Mouse (Mus musculus): Measurements from ENCODE around the gene Tmem14a.
"Not testable (repeated sequence)": the region's sequence is repeated elsewhere in the genome, so short reads cannot be mapped to it uniquely, and the experiment has no call there.

Gene Tmem14a

GRCm38 (mm10) chr1:21218489-21218919, at the start of gene Tmem14a:
Tmem14a (plus strand) TSS chr1:21218575.
- DNase-seq (ENCODE audit: extremely low spot score, low spot score) = peak; percentile 89

- DNase-seq (ENCODE audit: extremely low spot score, low spot score) = no peak
Measured at GRCm38 (mm10) chr1:21185196-21185595, 33.2 kb upstream of the Tmem14a start.

DNA sequence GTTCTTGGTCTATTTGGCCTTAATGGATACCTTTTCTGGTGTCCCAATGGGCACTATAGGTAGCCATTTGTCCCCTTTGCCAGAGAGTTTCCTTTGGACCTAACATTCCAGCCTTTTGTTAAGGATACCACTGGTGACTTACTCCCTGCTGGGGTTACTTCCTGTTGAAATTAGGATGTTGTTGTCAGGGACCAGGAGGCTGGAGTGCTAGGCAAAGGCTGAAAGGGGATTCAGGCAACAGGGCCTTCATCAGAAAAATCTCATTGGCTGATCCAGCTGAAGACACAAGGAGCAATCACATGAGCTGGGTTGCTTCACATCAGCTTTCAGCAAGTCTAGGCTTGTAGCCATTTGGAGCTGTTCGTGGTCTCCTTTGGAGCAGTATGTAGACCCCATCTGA, 12.1 kb upstream of the Tmem14a start:
- no peak for DNase-seq (ENCODE audit: extremely low spot score, low spot score)

DNA sequence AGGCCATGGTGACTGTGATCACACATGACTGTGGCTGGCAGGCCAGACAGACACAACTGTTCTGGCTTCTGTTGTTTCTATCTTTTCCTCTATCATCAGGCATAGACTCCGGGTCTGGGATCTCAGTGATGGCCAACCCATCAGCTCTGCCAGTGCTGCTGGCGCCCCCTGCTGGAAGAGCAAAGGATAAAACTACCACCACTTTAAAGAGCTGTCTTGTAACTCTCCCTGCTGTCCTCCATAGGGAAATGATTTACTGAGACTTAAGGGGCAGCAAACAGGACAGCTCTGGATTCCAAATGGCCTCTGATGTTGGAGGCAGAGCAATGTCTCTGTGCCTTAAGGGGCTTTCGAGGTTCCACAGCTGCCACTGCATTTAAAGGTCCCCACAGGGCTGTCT, 4.8 kb upstream of the Tmem14a start:
- DNase-seq (ENCODE audit: extremely low spot score, low spot score) = not testable (repeated sequence)

GRCm38 (mm10) chr1:21213991-21214692, 4.2 kb upstream of the Tmem14a start:
- not testable (repeated sequence) for DNase-seq (ENCODE audit: extremely low spot score, low spot score)

GRCm38 (mm10) chr1:21227756-21228395, 9.5 kb downstream of the Tmem14a start:
- DNase-seq (ENCODE audit: extremely low spot score, low spot score) = no peak

DNA sequence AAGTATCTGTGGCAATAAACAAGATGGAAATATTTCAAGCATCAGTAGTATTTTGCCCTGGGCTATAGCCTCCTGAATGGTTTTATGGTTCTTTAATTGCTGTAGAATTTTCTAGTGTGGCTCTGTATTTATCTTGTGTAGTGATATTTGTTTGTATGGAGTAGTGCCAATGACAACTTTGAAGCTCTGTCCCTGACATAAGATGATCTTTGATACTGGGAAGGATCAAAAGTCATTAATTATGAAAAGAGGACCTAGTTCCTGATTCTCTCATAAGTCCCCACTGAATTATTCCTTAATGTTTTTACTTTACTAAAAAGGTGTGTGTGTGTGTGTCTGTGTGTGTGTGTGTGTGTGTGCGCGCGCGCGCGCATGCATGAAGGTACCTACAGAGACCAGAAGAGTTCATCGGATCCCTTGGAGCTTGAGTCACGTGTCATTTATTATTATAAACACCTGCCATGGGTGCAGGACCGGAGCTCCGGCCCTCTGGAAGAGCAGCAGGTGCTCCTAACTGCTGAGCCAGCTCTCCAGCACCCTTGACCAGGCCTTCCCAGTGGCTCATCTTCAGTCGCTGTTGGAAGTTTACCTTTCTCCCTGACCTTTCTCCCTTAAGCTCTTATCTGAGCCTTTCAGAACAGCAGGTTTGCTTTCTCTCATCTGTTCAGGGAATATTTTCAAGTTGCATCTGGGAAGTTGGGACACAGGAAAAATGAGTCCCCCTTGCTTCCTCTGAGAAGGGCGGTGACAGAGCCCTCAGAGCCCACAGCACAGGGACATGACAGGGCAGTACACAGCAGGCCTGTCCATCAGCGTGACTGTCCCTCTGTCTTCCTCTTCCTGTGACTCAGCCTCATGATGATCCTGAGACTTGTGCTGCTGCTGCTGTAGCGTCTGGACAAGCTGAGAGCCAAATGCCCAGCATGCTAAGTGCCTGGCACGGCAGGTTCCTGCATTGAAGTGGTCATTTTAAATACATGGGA, 10.7 kb downstream of the Tmem14a start:
- DNase-seq (ENCODE audit: extremely low spot score, low spot score) = not testable (repeated sequence)

GRCm38 (mm10) chr1:21230376-21230775, 12.0 kb downstream of the Tmem14a start:
- DNase-seq (ENCODE audit: extremely low spot score, low spot score) = no peak

DNA sequence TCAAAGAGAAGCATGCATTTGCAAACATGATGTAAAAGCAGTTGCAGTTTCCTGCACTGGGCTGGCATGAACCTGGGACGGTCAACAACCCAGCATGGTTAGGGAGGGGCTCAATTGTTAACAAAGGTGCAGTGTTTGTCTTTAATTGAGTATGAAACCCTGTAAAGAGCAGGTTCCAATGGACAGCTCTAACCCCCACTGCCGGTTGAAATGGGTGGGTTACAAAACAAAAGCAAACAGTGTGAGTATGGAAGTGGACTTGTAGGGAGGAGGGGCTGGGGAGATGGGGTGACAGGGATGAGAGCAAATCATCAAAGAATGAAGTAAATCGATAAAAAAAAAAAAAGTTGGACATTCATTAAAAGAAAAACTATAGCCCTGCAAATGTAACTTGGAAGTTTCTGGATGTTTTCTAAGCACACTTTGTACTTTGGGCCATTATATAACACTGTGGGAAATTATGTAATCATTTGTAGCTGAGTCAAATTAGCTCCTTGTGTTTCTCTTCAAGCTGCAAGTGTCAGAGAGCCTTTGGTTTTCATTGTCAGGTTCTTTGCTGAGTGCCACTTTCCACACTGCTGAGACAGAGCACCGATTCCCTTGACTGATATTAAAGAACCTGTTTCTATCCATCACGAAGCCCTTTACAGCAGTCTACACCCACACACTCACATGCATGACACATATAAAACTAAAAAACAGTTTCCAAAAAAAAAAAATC, 13.5 kb downstream of the Tmem14a start:
- no peak for DNase-seq (ENCODE audit: extremely low spot score, low spot score)

- no peak for DNase-seq (ENCODE audit: extremely low spot score, low spot score)
Measured at GRCm38 (mm10) chr1:21232516-21232915, 14.1 kb downstream of the Tmem14a start.

DNA sequence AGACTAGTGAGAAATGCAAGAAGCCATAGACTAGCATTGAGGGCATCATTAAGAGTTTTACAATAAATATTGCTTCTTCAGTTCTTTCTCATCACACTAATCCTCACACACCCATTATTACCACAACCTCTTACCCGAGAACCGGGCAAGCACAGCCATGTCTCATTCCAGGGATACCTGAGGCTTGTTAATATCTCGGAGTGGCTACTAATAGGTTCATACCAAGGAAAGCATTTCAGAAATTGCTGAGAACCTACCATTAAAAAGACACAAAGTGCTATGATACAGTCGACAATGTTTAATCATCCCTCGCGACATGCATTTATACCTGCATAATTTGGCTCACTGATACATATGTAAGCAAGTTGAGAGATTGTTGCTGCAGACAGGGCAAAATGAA, 17.0 kb downstream of the Tmem14a start:
- DNase-seq (ENCODE audit: extremely low spot score, low spot score) = no peak

DNA sequence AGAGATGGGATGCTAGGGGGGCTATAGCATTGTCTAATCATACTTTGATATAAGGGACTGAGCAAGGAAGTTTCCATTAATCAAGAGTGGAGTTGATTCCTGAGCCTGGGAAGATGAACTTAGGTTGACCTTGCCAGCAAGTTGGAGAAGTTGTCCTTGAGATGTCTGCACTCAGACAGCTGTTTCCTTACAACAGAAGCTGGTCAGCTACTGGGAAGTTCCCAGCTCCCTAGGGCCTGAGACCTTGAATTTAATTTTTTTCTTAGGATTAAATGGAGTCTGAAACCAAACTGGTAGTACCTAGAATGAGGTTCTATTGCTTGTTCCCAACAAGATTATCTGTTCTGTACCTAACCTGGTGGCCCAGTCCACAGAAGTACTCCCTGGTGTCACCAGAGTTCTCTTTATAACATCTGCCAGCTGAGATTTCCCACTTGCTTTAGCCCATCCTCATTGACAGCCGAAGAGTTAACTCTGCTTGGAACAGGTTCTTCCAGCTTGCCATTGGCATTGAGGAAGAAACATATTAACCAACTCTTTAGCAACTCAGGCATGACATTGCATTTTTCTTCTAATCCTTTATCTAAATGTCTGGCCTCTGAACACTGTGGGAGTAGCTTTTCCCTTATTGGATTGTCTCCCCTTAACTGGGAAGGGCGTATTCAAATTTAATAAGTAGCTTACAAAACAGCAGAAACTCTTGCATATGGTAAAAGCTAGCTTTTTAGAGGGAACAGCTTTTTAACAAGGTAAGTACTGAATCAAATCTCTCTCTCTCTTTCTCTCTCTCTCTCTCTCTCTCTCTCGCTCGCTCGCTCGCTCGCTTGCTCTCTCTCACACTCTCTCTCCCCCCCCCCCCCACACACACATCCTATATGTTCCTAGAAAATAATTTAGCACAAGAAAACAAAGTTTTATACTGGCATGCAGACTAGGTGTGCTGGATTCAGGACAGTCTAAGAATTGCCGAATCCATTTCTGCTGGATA, 21.8 kb downstream of the Tmem14a start, which contains the start of gene Gsta3:
TSS of gene Gsta3 (plus strand) at position 679 of the 988 bp plus-strand sequence.
- no peak for DNase-seq (ENCODE audit: extremely low spot score, low spot score)

- DNase-seq (ENCODE audit: extremely low spot score, low spot score) = no peak
Measured at GRCm38 (mm10) chr1:21241096-21241495, 22.7 kb downstream of the Tmem14a start.

GRCm38 (mm10) chr1:21244290-21244960, 26.1 kb downstream of the Tmem14a start:
- DNase-seq (ENCODE audit: extremely low spot score, low spot score) = no peak

DNA sequence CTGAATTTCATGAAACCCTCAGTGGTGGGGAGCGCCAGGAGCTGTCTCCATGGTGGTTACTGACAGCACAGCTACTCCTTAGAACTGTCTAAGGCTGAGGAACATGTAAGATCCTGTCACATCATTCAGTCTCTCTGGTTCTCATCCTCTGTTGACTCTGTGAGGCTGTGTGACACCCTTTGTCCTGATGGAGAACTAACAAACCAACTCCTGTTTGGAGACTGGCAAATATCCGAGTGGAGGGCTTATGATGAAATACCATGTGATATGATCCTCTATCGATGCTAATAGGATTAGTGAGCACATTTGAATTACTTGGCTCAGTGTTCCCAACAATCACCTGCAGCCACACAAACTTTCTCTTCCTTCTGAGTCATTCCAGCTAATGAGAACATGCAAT, 27.8 kb downstream of the Tmem14a start:
- DNase-seq (ENCODE audit: extremely low spot score, low spot score) = no peak

DNA sequence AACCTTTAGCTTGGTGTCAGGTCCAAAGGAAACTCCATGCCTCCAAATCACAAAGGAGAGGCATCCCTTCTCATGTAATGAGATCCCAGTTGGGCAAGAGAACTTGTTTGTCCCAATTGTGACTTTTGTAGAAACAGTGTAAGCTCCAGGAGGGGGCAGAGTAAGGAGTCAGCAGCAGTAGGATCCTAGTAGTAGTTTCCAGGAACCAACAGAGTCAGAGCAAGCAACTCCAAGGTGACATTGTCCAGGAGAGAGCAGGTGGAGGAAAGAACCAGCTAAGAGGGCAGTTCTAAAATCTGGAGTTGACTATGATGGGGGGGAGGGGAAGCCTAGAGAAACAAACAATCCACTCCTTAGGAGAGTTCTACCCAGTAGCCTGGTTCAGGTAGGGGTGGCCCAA, 29.5 kb downstream of the Tmem14a start:
- no peak for DNase-seq (ENCODE audit: extremely low spot score, low spot score)

DNA sequence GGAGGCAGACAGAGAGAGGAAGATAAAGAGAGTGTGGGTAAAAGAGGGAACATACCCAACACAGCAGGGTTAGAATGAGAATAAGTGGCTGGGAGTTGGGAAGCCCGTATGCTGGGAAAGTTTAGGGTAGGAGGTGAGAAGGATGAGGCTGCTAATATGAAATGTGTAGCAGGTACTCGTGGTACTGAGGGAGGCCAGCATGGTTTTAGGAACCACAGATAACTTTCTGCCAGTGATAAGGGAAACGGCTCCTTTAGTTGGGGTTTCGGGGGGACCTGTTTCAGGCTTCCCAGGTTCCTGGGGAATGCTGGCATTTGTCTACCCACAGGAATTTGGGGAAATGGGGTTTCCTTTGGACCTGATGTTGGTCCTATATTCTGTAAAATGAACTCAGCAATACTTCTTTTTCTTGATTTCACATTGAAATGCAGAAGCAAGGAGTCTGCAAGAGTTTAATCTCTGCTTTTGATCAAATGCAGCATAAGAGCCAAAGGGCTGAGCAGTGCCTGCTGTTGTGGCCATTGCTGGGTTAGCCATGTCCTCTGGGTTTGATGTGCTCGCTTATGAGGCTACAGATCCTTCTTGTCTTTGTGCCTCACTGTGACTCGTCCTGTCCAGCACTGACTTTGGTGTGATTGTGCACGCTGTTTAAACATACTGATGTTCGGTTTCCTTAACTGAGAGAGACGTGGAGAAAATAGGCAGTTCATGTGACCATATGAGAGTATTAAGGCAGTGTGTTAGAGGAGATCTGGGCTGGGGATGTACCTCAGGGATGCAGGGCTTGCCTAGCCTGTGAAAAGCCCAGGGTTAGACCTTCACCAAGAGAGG, 30.4 kb downstream of the Tmem14a start:
- DNase-seq (ENCODE audit: extremely low spot score, low spot score) = no peak

DNA sequence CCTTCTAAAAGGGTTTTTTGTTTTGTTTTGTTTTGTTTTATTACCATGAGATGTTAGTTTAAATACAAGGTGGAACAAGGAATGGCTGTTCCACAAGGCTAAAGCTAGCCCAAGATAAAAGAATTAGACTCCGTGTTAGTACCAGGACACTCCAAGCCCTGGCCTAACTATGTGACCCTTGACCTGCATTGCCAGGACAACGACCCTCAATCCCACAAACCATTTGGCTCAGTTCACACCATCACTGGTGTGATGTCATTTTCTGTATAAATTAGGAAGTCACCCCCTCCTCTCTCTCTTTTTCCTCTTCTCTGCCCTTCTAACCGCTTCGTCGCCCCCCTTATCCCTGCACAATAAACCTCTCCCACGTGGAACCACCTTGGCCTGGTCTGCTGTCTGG, 33.3 kb downstream of the Tmem14a start:
- DNase-seq (ENCODE audit: extremely low spot score, low spot score) = no peak
